ENCODE assay signal across 21 mouse cellular contexts in the genomic region with DNA sequence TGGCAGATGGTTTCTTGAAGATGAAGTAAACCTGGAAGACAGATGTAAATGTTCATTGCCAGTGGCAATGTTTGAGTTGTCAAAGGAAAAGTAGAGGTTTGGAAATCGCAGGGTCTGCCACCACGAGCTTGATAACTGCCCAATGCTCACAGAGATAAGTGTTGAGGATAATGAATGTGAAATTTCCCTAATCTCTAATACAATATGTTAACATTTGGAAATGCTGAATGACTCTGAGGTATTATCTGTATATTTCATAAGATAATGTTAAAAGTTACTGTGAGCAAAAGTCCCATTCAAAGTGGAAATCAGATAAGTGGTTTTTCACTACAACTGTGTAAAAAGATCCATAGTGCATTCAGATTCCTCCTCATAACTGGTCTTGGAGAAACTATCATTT. TPM values are rescaled to one million over a fixed set of nuclear protein-coding genes. Genes with fewer than 3 reads are reported as not detected.
A peak's percentile ranks its signal among the peaks of the same experiment; 100 is the strongest.
DNase-seq lines count a peak whose midpoint lies in the region; ATAC-seq and TF ChIP-seq lines count a peak whose summit lies in the region.
"Had no signal": no experiment of that assay in that cellular context is flagged by ENCODE, and none has a peak within 500 bp of the region (broad histone marks: within the 10 kb centered on the region; RNA-seq: fewer than 3 reads in every experiment).

No protein-coding gene starts in this region.

- no peak overlapping the region for H3K4me3 ChIP-seq in embryonic facial prominence, embryonic 13.5 days
- no peak overlapping the region for H3K4me3 ChIP-seq in embryonic facial prominence, embryonic 10.5 days
- 0 out of 2 replicates have a peak overlapping the region, but pooled peaks have one; percentile 99 for H3K4me3 ChIP-seq in liver, embryonic 12.5 days
- H3K4me3 ChIP-seq in liver, postnatal 0 days (ENCODE audit: low read depth, low read length), result no peak overlapping the region
- no peak overlapping the region; the same call in 1 of the 2 replicates for H3K4me3 ChIP-seq in G1E (ENCODE audit: low read depth, low read length)
- no peak overlapping the region for H3K4me3 ChIP-seq in liver, embryonic 15.5 days (replicated peaks)
- H3K4me3 ChIP-seq: forebrain, embryonic 12.5 days; gastrocnemius, adult 2 months; heart, embryonic 13.5 days; hindbrain, embryonic 12.5 days had no signal

- no peak for ATAC-seq in embryonic facial prominence, embryonic 13.5 days (ENCODE audit: insufficient number of reproducible peaks, insufficient read depth, low FRiP score, low TSS enrichment, low read depth)
- ATAC-seq in liver, embryonic 12.5 days, result no peak
- no peak for ATAC-seq in liver, postnatal 0 days
- ATAC-seq in G1E (ENCODE audit: extremely low read depth, insufficient number of reproducible peaks, low FRiP score, poor library complexity, severe bottlenecking), result peak; percentile 41; the same call in 1 of the 2 replicates
- no peak for ATAC-seq in liver, embryonic 15.5 days (ENCODE audit: insufficient read depth)
- ATAC-seq: hindbrain, postnatal 0 days had no signal

- TF ChIP-seq EP300 in liver, postnatal 0 days (IDR thresholded peaks at IDR 0.05; ENCODE audit: low read depth), result no peak

- 86% methylated on average over 2 of the region's 2 CpGs for WGBS in embryonic facial prominence, embryonic 13.5 days
- WGBS in embryonic facial prominence, embryonic 10.5 days, result 87% methylated on average over 2 of the region's 2 CpGs
- 29% methylated on average over 2 of the region's 2 CpGs for WGBS in liver, embryonic 12.5 days (ENCODE audit: insufficient replicate concordance)
- 44% methylated on average over 2 of the region's 2 CpGs for WGBS in liver, postnatal 0 days (ENCODE audit: insufficient replicate concordance)
- 25% methylated on average over 2 of the region's 2 CpGs for whole genome bisulfite sequencing in liver, embryonic 15.5 days (ENCODE audit: insufficient replicate concordance)

- no peak overlapping the region for H3K9ac ChIP-seq in embryonic facial prominence, embryonic 13.5 days
- H3K9ac ChIP-seq in liver, embryonic 12.5 days, result no peak overlapping the region
- H3K9ac ChIP-seq in liver, postnatal 0 days (replicated peaks), result no peak overlapping the region
- no peak overlapping the region for H3K9ac ChIP-seq in liver, embryonic 15.5 days
- H3K9ac ChIP-seq: embryonic facial prominence, embryonic 12.5 days; forebrain, embryonic 12.5 days; heart, embryonic 13.5 days; hindbrain, embryonic 12.5 days had no signal

- no peak for DNase-seq in embryonic facial prominence, embryonic 10.5 days (ENCODE audit: low spot score)
- DNase-seq in liver, postnatal 0 days, result no peak
- no peak for DNase-seq in G1E (ENCODE audit: low spot score)
- DNase-seq in adrenal gland, postnatal 4 days (ENCODE audit: low spot score in 2 of 2), result no peak
- DNase-seq: adrenal gland, adult 2 months; adrenal gland, postnatal 36 days; cerebellum, adult 11 months; cerebellum, adult 8-10 months; cerebellum, postnatal 14 days; embryo, embryonic 11 days; gastrocnemius, adult 2 months; gastrocnemius, postnatal 36 days; heart, postnatal 36 days had no signal

- 0 out of 2 replicates have a peak overlapping the region, but pooled peaks have one; percentile 90 for H3K4me2 ChIP-seq in embryonic facial prominence, embryonic 13.5 days
- H3K4me2 ChIP-seq in liver, embryonic 12.5 days, result peak overlapping the region; percentile 80
- H3K4me2 ChIP-seq in liver, postnatal 0 days (ENCODE audit: low read depth, low read length), result no peak overlapping the region
- peak overlapping the region; percentile 49 for H3K4me2 ChIP-seq in liver, embryonic 15.5 days

- H3K9me3 ChIP-seq in embryonic facial prominence, embryonic 13.5 days, result no peaks in the 10 kb centered on the region
- no peaks in the 10 kb centered on the region for H3K9me3 ChIP-seq in embryonic facial prominence, embryonic 10.5 days
- no peaks in the 10 kb centered on the region for H3K9me3 ChIP-seq in liver, embryonic 12.5 days (replicated peaks)
- no peaks in the 10 kb centered on the region for H3K9me3 ChIP-seq in liver, postnatal 0 days (ENCODE audit: low read length)
- H3K9me3 ChIP-seq in G1E (replicated peaks), result no peaks in the 10 kb centered on the region
- no peaks in the 10 kb centered on the region for H3K9me3 ChIP-seq in liver, embryonic 15.5 days (replicated peaks)
- H3K9me3 ChIP-seq: embryonic facial prominence, embryonic 12.5 days; forebrain, embryonic 12.5 days; heart, embryonic 13.5 days; hindbrain, embryonic 12.5 days had no signal

- no peaks in the 10 kb centered on the region for H3K27me3 ChIP-seq in embryonic facial prominence, embryonic 13.5 days
- no peaks in the 10 kb centered on the region for H3K27me3 ChIP-seq in embryonic facial prominence, embryonic 10.5 days (replicated peaks; ENCODE audit: low read depth, poor library complexity, severe bottlenecking)
- no peaks in the 10 kb centered on the region for H3K27me3 ChIP-seq in liver, embryonic 12.5 days (replicated peaks)
- H3K27me3 ChIP-seq in liver, postnatal 0 days (ENCODE audit: insufficient read depth, low read length), result no peaks in the 10 kb centered on the region
- H3K27me3 ChIP-seq in G1E (ENCODE audit: insufficient read depth, low read length), result no peaks in the 10 kb centered on the region
- H3K27me3 ChIP-seq in liver, embryonic 15.5 days, result no peaks in the 10 kb centered on the region
- H3K27me3 ChIP-seq: embryonic facial prominence, embryonic 12.5 days; forebrain, embryonic 12.5 days; heart, embryonic 13.5 days; hindbrain, embryonic 12.5 days had no signal

- no peak overlapping the region for H3K27ac ChIP-seq in embryonic facial prominence, embryonic 13.5 days
- H3K27ac ChIP-seq in embryonic facial prominence, embryonic 10.5 days (replicated peaks), result no peak overlapping the region
- H3K27ac ChIP-seq in liver, embryonic 12.5 days, result no peak overlapping the region
- H3K27ac ChIP-seq in liver, postnatal 0 days (ENCODE audit: low read depth), result no peak overlapping the region
- no peak overlapping the region for H3K27ac ChIP-seq in liver, embryonic 15.5 days (replicated peaks)
- H3K27ac ChIP-seq: embryonic facial prominence, embryonic 12.5 days; forebrain, embryonic 12.5 days; gastrocnemius, adult 2 months; heart, embryonic 13.5 days; hindbrain, embryonic 12.5 days; hindbrain, postnatal 0 days had no signal

- H3K36me3 ChIP-seq in embryonic facial prominence, embryonic 13.5 days, result peaks cover 10% of the 10 kb centered on the region
- peaks cover 14% of the 10 kb centered on the region for H3K36me3 ChIP-seq in embryonic facial prominence, embryonic 10.5 days (replicated peaks)
- H3K36me3 ChIP-seq in liver, embryonic 12.5 days, result peaks cover 14% of the 10 kb centered on the region
- peaks cover 8% of the 10 kb centered on the region for H3K36me3 ChIP-seq in liver, postnatal 0 days (replicated peaks; ENCODE audit: insufficient read depth, low read length)
- peaks cover 38% of the 10 kb centered on the region for H3K36me3 ChIP-seq in G1E (replicated peaks)
- H3K36me3 ChIP-seq in liver, embryonic 15.5 days (replicated peaks), result peaks cover 9% of the 10 kb centered on the region

- TF ChIP-seq CTCF in liver, postnatal 0 days (IDR thresholded peaks at IDR 0.05; ENCODE audit: low read depth), result no peak
- no peak for TF ChIP-seq CTCF in G1E (IDR thresholded peaks at IDR 0.05; ENCODE audit: low read depth, low read length)

- H3K4me1 ChIP-seq in embryonic facial prominence, embryonic 13.5 days, result peaks cover 18% of the 10 kb centered on the region
- peaks cover 29% of the 10 kb centered on the region for H3K4me1 ChIP-seq in embryonic facial prominence, embryonic 10.5 days
- H3K4me1 ChIP-seq in liver, embryonic 12.5 days, result peaks cover 45% of the 10 kb centered on the region
- peaks cover 14% of the 10 kb centered on the region for H3K4me1 ChIP-seq in liver, postnatal 0 days (ENCODE audit: insufficient read depth)
- peaks cover 47% of the 10 kb centered on the region for H3K4me1 ChIP-seq in G1E (ENCODE audit: insufficient read depth, low read depth, low read length)
- peaks cover 43% of the 10 kb centered on the region for H3K4me1 ChIP-seq in liver, embryonic 15.5 days (replicated peaks)

RNA-seq across cellular contexts. Expression of a gene that starts 2.8 kb away (rescaled TPM):
- 74.6 and 77.7 TPM in 2 replicates for polyA plus RNA-seq in embryonic facial prominence, embryonic 13.5 days (2015; fragmentation: Nextera tagmentation; extraction: Ambion mirVana)
- polyA plus RNA-seq in embryonic facial prominence, embryonic 10.5 days (2016; fragmentation: Nextera tagmentation; extraction: Ambion mirVana), result 77.6 and 79.5 TPM in 2 replicates
- polyA plus RNA-seq in liver, embryonic 12.5 days (2016; fragmentation: Nextera tagmentation; extraction: Ambion mirVana), result 87.7 and 88.9 TPM in 2 replicates
- 34.3 and 38.3 TPM in 2 replicates for polyA plus RNA-seq in liver, postnatal 0 days (2015; fragmentation: Nextera tagmentation; extraction: Ambion mirVana)
- total RNA-seq in G1E (2014; fragmentation: Nextera tagmentation) (74.8 and 86.7 TPM in 2 replicates), G1E (2017) (47.0 and 74.8 TPM in 2 replicates)
- polyA plus RNA-seq in G1E (2012), result 445 and 569 TPM in 2 replicates
- 37.2 and 37.5 TPM in 2 replicates for polyA plus RNA-seq in liver, embryonic 15.5 days (2015; fragmentation: Nextera tagmentation; extraction: Ambion mirVana)
- total RNA-seq in adrenal gland, postnatal 4 days (2021), result 10 to 100 TPM; 90.1 to 95.7 TPM
